Mouse (Mus musculus) right cerebral cortex, postnatal 36 days (tissue): ENCODE results near the gene Tbx2.

Experiments
- DNase-seq, 2 experiments: peaks; one replicate each; pipeline ENCODE4 v3.0.0; 2022; ENCODE audit warnings: low spot score in 2 of 2, mixed read lengths in 1 of 2

The Tbx2 gene

DNA sequence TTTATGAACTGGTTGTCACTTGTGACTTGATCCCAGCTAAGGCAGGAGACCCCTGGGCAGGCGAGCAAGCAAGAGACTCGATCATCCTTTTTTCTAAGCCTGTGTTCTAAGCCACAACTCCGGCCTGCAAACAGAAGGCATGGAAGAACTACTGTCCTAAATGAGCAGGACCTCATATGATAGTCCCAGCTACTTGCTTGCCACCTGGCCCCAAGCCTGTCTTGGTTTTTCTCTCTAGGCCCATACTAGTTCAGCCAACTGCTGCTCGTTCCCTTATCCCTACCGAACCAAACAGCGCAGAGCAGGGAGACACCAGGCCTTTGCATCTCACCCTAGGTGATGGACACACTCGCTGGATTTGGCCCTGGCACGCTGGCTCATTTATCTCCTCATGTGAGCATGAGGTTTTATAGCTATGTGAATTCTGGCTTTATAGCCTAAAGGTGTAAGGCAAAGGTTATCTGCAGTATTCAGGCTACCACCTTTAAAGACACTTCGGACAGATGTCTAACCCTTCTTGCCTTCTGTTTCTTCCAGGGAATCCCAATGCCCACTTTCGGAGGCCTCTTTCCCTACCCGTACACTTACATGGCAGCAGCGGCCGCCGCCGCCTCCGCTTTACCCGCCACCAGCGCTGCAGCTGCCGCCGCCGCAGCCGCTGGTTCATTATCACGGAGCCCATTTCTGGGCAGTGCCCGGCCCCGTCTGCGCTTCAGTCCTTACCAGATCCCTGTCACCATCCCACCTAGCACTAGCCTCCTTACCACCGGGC is 7.9 kb downstream of the Tbx2 start:
- no peak for DNase-seq

DNA sequence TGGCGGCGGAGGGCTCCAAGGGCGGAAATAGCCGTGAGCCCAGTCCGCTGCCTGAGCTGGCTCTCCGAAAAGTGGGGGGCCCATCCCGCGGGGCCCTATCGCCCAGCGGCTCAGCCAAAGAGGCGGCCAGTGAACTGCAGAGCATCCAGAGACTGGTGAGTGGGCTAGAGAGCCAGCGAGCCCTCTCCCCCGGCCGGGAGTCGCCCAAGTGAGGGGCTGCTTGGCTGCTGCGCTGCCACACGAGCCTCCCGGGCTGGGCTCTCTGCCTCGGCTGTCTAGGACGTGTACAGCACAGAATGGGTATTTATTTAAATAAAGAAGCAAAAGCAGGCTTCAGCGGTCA is 8.4 kb downstream of the Tbx2 start:
- no peak for DNase-seq

DNA sequence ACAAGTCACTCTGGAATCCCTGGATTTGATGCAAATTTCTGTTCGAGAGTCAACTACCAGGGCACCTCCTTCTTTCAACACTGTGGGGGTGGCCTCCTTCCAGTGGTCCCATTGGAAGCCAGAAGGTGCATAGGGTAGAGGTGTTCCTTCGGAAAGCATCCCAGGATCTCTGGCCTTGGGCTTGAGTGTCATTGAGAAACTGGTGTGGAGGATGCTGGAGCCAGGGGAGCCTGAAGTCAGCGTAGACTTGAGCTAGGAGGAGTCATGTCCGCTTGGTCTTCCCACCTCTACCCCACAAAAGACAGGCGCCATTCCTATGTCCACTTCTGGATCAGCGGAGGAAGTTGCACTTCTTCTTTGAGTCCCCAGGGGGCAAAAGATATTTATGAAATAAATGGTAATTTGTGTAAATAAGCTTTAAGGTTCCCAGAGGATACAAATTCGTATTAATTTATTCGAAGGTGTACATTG is 8.9 kb downstream of the Tbx2 start:
- DNase-seq, result no peak

DNA sequence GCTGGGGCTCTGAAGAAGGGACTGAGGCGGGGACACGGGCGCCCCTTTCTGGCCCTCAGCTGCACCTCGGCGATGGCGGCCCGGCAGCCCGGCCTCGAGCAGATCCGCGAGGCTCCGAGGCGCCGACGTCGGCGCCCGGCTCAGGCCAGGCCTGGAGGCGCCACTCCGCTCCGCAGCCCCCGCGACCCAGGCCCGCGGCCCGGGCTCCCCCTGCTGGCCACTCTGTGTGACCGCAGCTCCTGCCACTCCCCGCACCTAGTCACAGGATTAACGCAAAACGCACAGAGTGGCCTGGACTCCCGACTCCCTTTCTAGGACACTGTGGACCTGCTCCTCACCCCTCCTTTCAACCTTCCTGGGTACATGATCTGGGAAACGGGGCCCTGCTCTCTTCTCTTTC is 9.6 kb downstream of the Tbx2 start:
- DNase-seq, result no peak

DNA sequence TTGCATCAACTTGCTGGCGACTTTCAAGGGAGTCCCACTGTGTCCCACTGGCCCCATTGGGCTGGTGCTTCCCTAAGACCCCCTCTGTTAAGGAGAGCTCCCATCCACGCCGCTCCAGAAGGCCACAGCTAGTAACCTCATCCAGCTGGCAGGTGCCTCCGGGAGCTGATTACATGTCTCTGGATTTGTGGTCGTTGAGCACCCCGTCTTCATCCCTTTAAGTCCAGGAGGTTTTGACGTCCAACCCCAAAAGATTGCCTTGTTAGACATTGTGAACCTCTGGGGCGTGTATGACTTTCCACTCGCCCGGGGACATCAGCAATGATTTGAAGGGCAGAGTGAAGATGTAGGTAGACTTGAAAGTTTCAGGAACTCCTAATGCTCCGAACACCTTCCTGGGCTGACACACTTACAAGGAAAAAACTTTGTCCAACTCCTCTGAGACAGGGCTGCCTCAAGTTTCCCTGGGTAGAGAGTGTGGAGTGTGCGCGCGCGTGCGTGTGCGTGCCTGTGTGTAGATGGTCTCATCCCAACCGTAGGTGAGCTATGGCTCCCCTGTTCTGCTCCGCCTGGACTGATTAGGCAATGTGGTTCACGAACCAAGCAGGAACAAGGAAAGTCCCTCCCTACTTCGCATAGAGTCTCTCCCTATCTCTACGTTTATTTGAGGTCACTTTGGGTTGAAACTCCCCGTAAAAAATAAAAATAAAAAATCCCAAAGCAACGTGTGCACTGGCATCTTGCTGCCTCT is 10.4 kb downstream of the Tbx2 start:
- DNase-seq, result no peak

DNA sequence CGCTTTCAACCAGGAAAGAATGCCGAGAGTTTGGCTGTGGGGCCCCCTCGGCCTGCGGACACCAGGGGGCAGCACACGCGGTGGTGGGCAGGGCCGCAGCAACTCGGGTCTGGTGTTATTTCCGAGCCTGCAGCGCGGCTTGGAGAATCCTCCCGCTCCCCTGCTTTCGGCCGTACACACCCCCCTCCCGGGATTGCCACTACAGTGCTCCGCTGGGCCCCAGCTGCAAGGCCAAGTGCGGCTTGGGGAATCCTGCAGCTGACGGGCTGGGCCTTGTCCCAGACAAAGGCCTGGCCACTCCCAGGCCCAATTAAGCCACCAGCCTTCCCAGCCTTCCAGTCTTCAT is 11.0 kb downstream of the Tbx2 start:
- no peak for DNase-seq

DNA sequence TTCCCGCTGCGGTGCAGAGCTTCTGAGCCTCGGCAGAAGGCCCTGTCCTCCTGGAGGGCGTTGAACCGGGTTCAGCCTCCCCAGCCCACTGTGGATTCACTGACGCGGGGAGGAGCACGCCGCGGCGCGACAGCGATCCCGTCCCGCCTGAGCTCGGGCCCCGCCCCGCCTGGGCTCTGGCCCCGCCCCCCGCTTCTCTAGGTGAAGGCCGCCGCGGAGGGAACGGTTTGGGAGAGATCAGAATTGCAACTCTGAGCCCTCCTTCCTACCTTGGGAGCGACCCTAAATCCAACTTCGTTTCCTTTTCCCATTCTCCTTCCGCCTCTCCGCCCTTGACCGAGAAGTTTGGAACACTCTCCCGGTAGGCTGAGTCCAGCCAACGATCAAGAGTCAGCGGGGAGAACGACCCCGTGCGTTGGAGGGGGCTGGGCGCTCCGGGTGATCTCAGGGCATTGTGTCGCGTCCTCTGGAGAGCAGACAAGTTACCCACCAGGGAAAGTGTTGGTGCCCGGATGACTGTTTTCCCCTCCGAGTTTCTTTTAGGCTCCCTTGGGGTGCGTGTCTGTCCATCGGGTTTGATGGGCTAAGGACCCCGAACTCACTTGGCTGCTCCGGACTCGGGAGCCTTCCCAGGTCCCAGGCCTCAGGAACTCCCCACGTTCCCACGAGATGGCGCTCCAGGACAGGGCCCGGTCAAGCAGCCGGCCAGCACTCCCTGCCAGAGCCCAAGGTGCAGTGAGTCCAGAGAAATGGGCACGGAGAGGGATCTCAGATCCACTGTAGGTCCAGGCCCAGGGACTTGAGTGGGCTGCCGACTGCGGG is 12.0 kb downstream of the Tbx2 start:
- DNase-seq, result peak; percentile 32 to 61

DNA sequence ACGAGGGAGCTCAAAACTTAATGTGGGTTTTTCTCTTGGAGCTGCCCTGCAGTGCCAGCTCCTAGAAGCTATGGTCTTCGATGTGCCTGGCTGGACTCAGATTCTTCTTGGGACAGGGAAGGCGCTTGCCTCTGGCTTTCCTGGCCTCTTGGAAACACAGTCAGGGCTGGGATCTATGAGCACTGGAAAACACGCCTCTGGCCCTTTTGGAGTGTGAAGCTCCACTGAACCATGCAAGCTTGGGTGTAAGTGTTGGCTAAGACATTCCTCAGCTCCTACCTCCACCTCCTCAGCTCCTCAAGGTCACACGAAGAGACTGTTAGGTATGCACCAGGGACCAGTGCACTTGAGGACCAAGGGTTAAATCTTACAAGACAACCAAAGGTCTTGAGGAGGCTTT is 12.6 kb downstream of the Tbx2 start:
- no peak for DNase-seq

DNA sequence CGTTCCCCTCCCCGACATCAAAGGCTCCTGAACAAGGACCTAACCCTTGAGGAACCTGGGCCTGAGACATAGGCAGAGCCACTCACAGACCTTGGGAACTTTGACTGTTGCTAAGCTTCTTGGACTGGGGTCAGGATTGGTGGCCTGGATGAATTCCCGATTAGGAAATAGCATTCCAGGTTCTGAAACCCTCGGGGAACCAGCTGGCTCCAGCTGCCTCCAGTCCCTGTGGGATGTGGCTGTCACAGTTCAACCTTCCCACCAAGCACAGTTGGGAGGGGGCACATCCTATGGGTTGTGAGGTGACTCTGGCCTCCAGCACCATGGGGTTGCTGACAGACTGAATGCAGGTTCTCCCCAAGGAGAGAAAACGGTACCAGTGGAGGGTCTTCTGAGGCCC is 13.6 kb downstream of the Tbx2 start:
- DNase-seq, result no peak

DNA sequence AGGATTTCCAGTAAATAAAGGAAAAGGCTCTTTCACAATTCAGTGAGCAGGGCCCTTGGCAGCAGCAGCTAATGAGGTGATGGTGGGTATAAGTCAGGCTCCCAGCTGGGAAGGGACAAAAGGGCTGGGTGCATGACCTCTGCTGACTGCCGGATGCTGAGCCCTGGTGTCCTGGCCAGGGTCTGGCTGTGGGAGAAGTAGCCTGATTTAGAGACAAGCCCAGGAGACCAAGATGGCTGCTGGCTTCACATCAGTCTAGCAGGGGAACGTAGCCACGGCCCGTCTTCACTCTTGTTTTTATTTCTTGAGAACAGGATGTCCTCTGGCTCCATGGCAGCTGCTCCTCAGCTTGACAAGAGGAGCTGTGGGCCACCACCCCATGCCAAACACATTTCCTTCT is 14.2 kb downstream of the Tbx2 start:
- no peak for DNase-seq

DNA sequence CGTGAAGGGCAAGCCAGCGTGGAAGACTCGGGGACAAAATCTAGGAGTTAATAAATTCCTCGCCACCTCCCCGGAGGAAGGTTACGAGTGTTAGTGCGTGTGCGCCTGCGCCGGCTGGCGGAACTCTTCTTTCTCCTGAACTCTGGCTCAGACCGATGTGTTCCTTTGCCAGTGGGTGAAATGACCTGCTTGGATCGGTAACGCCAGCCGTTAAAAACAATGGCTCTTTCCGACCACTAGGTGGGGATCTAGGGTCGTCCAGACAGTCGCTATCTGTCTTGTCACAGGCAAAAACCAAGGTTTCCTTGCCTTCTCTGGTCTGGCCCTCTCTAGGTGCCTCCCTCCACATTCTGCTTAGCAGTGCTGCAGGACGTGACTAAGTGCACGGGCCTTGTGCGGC is 16.7 kb downstream of the Tbx2 start:
- DNase-seq, result peak in 1 of 2 experiments; percentile 32

DNA sequence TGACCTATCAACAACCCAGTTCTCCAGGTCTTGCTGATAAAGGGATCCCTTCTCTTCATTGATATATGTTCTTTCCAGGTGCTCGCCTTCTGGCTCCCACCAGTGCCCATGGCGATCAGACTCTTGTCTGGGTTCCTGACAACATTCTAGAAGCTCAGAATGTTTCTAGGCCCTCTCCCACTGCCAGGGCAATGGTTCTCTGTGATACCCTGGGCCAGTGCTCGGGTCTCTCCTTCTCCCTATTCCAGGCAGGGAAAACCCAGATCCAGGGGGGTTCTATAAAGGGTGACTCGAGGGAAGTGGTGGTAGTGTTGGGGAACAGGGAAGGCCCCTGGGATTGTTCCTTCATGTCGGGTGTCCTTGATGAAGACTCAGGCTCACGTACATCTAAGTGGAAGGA is 17.9 kb downstream of the Tbx2 start, which contains the start of gene Gm11444:
Gene Gm11444, minus strand, starts transcription at position 101 of the 400 bp plus-strand sequence.
- no peak for DNase-seq

DNA sequence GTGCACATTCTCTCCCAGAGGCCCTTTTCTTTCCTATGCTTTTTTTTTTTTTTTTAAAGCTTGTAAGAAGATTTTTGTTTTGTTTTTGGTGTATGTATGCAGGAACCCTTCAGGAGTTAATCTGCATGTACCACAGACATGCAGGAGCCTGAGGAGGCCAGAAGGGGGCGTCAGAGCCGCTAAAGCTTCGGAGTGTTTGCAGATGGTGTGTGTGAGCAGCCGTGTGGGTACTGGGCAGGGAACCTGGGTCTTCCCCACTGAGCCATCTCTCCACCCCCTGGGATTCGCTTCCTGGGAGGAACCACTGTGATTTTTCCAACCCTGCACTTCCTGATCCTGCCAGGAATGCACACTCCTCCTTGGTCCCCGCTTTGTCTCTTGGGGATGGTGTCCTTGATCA is 18.4 kb downstream of the Tbx2 start:
- DNase-seq, result no peak

DNA sequence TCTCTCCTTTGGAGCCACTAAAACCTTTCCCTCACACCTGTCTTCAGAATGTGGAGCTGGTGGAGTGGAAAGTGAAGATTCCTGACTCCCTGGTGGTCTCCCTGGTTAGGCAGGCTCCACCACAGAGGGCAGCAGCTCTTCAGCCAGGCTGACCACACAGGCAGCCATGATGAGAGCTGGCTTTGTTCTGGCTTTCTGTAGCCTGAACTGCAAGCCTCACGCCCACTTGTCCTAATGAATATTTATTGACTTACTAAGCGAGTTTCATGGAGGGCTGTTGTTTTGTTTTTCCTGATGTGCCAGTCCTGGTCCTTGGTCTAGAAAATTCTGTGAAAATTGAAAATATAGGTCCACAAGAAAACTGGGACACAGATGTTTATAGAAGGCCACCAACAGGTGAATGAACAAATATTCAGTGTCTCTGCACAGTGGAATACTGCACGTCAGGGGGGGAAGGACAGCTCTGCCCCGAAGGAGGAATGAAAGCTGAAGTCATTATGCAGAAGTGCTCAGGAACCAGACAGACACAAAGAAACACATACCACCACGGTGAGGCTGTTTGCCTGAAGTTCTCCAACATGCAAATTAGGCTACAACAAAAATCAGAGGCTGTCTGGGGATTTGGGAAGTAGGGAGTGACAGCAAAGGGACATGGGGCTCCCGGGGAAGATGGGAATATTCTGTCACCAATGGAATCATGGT is 25.8 kb downstream of the Tbx2 start:
- DNase-seq, result no peak

DNA sequence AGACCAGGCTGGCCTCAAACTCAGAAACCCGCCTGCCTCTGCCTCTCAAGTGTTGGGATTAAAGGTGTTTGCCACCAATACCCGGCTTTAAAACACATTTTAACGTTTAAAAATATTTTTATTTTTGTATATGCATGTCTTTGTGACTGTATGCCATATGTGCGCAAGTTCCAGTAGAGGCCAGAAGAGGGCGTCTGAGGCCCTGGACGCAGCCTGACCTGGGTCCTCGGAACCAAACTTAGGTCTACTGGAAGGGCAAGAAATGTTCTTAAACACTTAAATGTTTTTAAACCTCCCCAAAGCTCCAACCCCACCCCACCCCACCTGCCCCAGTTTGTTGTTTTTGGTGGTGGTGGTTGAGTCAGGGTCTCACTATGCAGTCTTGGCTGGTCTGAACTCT is 32.0 kb downstream of the Tbx2 start:
- no peak for DNase-seq

DNA sequence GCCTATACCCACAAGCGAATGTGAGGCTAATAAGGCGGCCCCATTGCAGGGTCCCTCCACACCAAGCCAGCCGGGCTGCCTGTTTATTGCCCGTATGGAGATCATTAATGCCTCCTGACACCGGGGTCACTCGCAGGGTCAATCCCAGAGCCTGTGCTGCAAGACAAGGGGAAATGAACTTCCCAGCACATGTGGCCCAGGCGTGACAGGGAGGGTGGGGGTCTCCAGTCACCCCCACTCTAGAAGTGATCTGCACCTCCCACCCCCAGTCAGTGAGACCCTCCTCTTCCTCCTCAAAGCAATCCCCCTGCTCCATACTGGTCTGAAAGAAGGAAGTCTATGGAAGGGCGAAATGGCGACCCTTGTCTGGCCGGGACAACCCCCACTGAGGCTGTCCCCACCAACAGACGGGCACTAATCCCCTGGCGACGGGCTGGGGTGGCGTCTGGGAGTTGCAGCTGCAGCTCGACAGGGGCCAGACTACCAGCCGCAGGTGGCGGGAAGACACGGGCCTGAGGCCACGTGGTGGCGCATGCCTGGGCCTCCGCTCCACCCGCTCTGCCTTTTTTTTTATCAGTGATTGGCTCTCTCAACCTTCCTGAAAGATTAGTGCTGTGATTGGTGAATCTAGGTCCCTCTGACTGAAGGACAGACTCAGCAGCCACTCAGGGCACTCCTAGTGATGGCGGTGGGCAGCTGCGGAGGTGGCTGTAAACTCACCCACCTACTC is 43.9 kb downstream of the Tbx2 start:
- no peak for DNase-seq

DNA sequence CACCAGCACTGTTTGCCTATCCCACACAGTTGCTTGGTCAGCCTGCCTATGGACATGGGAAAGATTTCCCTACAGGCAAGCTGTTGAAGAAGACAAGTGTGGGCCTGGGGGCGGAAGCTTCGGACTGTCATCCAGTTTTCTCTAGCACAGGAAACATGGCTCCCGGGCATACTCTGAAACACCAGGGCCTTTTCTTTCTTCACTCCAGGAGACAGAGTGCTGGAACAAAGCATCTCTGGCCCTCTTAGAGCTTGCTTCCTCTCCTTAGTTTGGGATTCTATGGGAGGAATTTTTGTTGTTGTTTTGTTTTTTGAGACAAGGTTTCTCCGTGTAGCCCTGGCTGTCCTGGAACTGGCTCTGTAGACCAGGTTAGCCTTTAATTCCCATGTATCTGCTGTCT is 52.1 kb downstream of the Tbx2 start:
- no peak for DNase-seq

DNA sequence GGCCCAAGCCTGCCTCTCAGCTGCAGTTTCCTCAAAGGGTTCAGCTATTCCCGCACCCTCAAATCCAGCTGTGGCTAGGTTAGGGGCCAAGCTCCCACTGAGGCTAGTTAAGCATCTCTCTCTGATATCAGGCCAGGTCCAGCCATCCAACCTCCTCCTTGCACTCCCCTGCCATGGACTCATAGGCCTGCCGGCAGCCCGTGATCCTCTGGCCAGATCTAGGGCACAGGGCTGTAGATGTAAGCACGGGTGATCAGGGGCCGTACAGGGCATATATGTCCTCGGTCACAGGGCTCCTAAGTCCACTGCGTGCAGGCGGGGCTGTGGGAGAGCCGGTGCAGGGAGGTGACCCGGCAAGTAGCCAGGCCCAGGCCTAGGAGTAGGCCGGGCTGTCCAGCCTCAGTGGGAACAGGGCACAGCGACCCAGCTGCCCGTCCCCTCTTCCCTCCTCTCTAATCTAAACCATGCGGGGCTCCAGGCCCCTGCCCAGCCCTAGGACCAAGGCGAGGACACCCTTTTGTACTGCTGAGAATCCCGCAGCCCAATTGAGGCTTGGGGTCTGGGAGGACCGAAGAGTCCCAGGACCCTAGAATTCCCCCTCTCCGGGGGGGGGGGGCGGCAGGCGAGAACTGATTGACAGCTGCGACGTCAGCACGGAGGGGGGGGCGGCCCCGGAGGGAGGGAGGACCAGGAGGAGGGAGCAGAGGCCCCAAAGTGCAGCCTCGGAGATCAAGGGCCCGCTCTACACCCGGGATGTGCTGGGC is 53.5 kb downstream of the Tbx2 start, which contains the start of gene Tbx4:
Gene Tbx4, plus strand, starts transcription at position 758 of the 764 bp plus-strand sequence.
- DNase-seq, result no peak

DNA sequence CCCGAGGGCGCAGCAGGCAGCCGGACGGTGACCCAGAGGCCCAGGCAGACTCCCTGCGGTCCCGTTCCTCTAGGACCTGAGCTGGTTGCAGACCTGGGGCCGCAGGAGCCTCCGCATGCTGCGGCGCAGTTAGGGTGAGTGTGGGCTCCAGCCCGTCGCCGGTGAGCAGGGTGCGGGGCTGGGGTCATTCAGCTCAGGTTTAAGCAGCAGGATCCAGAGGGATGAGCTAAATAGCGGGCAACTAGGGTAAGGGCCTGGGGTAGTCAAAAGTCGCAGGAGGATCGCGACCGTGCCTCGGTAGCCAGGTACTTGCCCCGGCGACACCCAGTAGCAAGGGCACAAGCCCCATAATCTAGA is 54.1 kb downstream of the Tbx2 start:
- no peak for DNase-seq

DNA sequence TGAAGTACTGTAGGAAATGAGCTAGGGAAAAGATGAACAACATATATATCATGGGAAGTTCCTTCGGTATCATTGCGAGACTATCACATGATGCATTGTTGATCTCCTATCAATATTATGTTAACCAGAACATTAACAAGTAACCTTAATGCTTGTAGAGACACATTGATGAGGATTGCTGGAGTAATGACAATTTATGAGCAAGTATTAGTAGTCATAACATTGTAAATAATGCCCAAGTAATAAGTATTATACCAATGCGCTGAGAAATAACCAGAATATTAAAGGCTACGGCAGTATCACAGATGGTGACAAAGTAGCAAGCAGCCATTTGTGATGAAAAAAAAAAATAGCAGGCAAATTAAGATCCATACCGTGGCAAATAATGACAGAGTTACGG is 54.9 kb downstream of the Tbx2 start:
- DNase-seq, result no peak
